13 mouse cellular contexts compared by ENCODE assay signal in the genomic region with DNA sequence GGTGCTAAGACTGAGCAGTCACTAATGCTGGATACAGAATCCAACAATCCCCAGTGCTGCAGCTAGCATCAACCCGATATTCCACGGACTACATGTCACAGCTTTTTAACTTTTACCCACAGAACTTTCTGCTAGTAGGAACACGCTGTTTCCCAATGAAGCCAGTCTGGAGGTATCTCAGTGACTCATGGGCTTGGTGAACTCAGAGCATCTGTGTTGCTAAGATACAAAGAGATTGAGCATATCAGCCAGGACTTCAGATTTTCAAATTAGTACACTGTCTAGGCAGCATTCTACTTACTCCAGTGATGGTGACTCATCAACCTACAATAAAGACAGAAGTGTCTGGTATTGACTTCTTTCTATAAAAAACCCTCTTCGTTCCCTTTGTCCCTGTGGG.
DNase-seq lines count a peak whose midpoint lies in the region; ATAC-seq lines count a peak whose summit lies in the region.
"Had no signal": no experiment of that assay in that cellular context is flagged by ENCODE, and none has a peak within 500 bp of the region (broad histone marks: within the 10 kb centered on the region; RNA-seq: fewer than 3 reads in every experiment).

No protein-coding gene starts in this region.

- peak; percentile 2 for DNase-seq in lung, postnatal 36 days
- DNase-seq in lung, postnatal 25 days (ENCODE audit: low spot score), result no peak
- DNase-seq in adipocyte (ENCODE audit: low spot score), result peak; percentile 66
- DNase-seq in layer of hippocampus, adult 9-10 months (ENCODE audit: low spot score), result peak; percentile 64
- DNase-seq in right cerebral cortex, postnatal 25 days, result peak; percentile 12
- no peak for DNase-seq in retina, embryonic 14.5 days (ENCODE audit: low spot score)
- DNase-seq in thymus, postnatal 25 days, result no peak
- DNase-seq: adrenal gland, postnatal 10 days; gastrocnemius, postnatal 25 days; kidney, adult 18-20 months; kidney, postnatal 4 days; thymus, postnatal 14 days had no signal

- no peak for ATAC-seq in megakaryocyte, adult 5-6 weeks (ENCODE audit: poor library complexity, severe bottlenecking)

Comparison
In these comparisons a context has a peak if more than half of its experiments do, and no peak if none do; other contexts are left out.
1. DNase-seq: peak in lung, postnatal 36 days (single experiment), adipocyte (single experiment), layer of hippocampus, adult 9-10 months (single experiment) and right cerebral cortex, postnatal 25 days (single experiment); none in lung, postnatal 25 days (single experiment), retina, embryonic 14.5 days (single experiment) and thymus, postnatal 25 days (single experiment).